Mouse (Mus musculus) small intestine, adult 2 months (tissue): ENCODE data around the gene Mplkip.

Source experiments
- CTCF ChIP-seq: fragments of 200-500 bp; IDR thresholded peaks from 2 replicates; pipeline ENCODE4 v1.5.1; 2012; ENCODE audit warnings: low read depth, mild to moderate bottlenecking, control low read depth, inconsistent platforms, low read length, moderate library complexity, mixed read lengths; ENCODE audit not compliant: insufficient replicate concordance, insufficient read length; ENCODE audit errors: extremely low read depth
- POLR2A ChIP-seq: fragments of 200-500 bp; IDR thresholded peaks from 2 replicates; pipeline ENCODE4 v1.6.1; 2012; ENCODE audit warnings: low read depth, mild to moderate bottlenecking, control low read depth, inconsistent platforms, low read length, moderate library complexity

GRCm38 (mm10) chr13:17701322-17701721, 6.3 kb downstream of the Mplkip start:
- no peak for TF ChIP-seq CTCF
- TF ChIP-seq POLR2A = no peak
